Mouse (Mus musculus): ENCODE data around the gene Sult2b1. TPM values are rescaled to one million over a fixed set of nuclear protein-coding genes. Genes with fewer than 3 reads are reported as not detected.

The Sult2b1 gene
- total RNA-seq, 1 experiment = 1.6 TPM

GRCm38 (mm10) chr7:45741777-45742176 lies 42.7 kb downstream of the Sult2b1 start:
- Histone ChIP-seq H3K27ac (ENCODE audit: insufficient read depth, low read depth, low read length, poor library complexity, severe bottlenecking) (no peak overlapping the region), H3K4me1 (ENCODE audit: control insufficient read depth in 2 of 2, insufficient read depth in 2 of 2, low read length in 2 of 2, poor library complexity in 1 of 2) (peaks cover 0 to under 1% of the 10 kb centered on the region in 2 experiments; a peak in 2 of 4 replicates), H3K9ac (ENCODE audit: insufficient read depth, low read depth, low read length, poor library complexity, severe bottlenecking) (no peak overlapping the region), H3K36me3 (ENCODE audit: control insufficient read depth, insufficient read depth, low read length, poor library complexity, severe bottlenecking) (no peaks in the 10 kb centered on the region), H3K9me3 (ENCODE audit: control insufficient read depth, insufficient read depth, low read depth, low read length) (no peaks in the 10 kb centered on the region), H3K4me3 (ENCODE audit: insufficient read depth in 1 of 2, low read depth in 1 of 2, low read length in 2 of 2, poor library complexity in 1 of 2, severe bottlenecking in 1 of 2) (no peak overlapping the region)
- in situ Hi-C loops (cut with MboI; ENCODE audit: low sequenced_read_pairs in 2 of 2, unreplicated experiment in 2 of 2) = loop anchor here (10.0 to 25.0 kb wide), 2 partner anchors 183 to 196 kb away; partner anchors contain the start of genes Ccdc114 (in 1 of the 2) and Emp3 (in 1 of the 2)
- DNase-seq (ENCODE audit: low read depth, low spot score) = no peak
- TF ChIP-seq ZC3H11A (IDR thresholded peaks at IDR 0.05; ENCODE audit: borderline replicate concordance, low read depth, low read length) (no peak), CHD2 (IDR thresholded peaks at IDR 0.05; ENCODE audit: low read depth, low read length) (no peak), MAFK (IDR thresholded peaks at IDR 0.05; ENCODE audit: insufficient read depth, low read depth, low read length) (no peak), HCFC1 (IDR thresholded peaks at IDR 0.05; ENCODE audit: borderline replicate concordance, insufficient read depth, low read length) (no peak), ZNF384 (IDR thresholded peaks at IDR 0.05; ENCODE audit: low read depth, low read length) (no peak)

DNA sequence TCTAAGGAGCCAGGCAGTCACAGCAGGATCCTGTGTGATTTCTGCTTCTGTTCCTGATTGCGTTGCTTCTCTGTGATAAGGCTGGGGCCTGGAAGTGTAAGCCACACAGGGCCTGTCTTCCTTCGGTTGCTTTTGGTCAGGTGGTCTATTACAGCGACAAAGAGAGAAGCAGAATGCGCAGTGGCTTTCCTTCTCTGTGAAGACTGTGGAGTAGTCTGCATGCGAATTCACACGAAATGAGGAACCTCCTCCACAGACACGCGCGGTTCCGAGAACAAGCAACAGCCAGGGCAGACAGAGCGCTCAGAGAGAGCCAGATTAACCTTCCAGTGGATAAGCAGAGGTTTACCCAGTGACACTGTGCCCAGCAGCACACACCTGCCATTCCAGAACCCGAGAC lies 43.2 kb downstream of the Sult2b1 start:
- in situ Hi-C loops (cut with MboI; ENCODE audit: low sequenced_read_pairs in 2 of 2, unreplicated experiment in 2 of 2) = loop anchor here (10.0 to 25.0 kb wide), 2 partner anchors 183 to 196 kb away; partner anchors contain the start of genes Ccdc114 (in 1 of the 2) and Emp3 (in 1 of the 2)
- H3K4me3 ChIP-seq (ENCODE audit: insufficient read depth in 1 of 2, low read depth in 1 of 2, low read length in 2 of 2, poor library complexity in 1 of 2, severe bottlenecking in 1 of 2) = no peak overlapping the region
- no peak overlapping the region for H3K27ac ChIP-seq (ENCODE audit: insufficient read depth, low read depth, low read length, poor library complexity, severe bottlenecking)
- no peak for TF ChIP-seq CHD2 (IDR thresholded peaks at IDR 0.05; ENCODE audit: low read depth, low read length)
- no peak for TF ChIP-seq MAFK (IDR thresholded peaks at IDR 0.05; ENCODE audit: insufficient read depth, low read depth, low read length)
- no peak for TF ChIP-seq HCFC1 (IDR thresholded peaks at IDR 0.05; ENCODE audit: borderline replicate concordance, insufficient read depth, low read length)
- H3K36me3 ChIP-seq (ENCODE audit: control insufficient read depth, insufficient read depth, low read length, poor library complexity, severe bottlenecking) = no peaks in the 10 kb centered on the region
- no peak overlapping the region for H3K9ac ChIP-seq (ENCODE audit: insufficient read depth, low read depth, low read length, poor library complexity, severe bottlenecking)
- H3K4me1 ChIP-seq (ENCODE audit: control insufficient read depth in 2 of 2, insufficient read depth in 2 of 2, low read length in 2 of 2, poor library complexity in 1 of 2) = no peaks in the 10 kb centered on the region; a peak in 1 of 4 replicates
- no peaks in the 10 kb centered on the region for H3K9me3 ChIP-seq (ENCODE audit: control insufficient read depth, insufficient read depth, low read depth, low read length)
- no peak for DNase-seq (ENCODE audit: low read depth, low spot score)

GRCm38 (mm10) chr7:45739820-45740219 lies 44.6 kb downstream of the Sult2b1 start:
- H3K4me1 ChIP-seq (ENCODE audit: control insufficient read depth in 2 of 2, insufficient read depth in 2 of 2, low read length in 2 of 2, poor library complexity in 1 of 2) = peaks cover 0 to 3% of the 10 kb centered on the region in 2 experiments; a peak in 1 of 4 replicates
- no peak overlapping the region for H3K4me3 ChIP-seq (ENCODE audit: insufficient read depth in 1 of 2, low read depth in 1 of 2, low read length in 2 of 2, poor library complexity in 1 of 2, severe bottlenecking in 1 of 2)
- H3K27ac ChIP-seq (ENCODE audit: insufficient read depth, low read depth, low read length, poor library complexity, severe bottlenecking) = no peak overlapping the region
- DNase-seq (ENCODE audit: low read depth, low spot score) = no peak
- in situ Hi-C loops (cut with MboI; ENCODE audit: low sequenced_read_pairs in 2 of 2, unreplicated experiment in 2 of 2) = loop anchor here (10.0 to 25.0 kb wide), 3 partner anchors 65 to 197 kb away; partner anchors contain the start of genes Ccdc114 (in 1 of the 2) and Emp3 (in 1 of the 2)
- H3K9me3 ChIP-seq (ENCODE audit: control insufficient read depth, insufficient read depth, low read depth, low read length) = no peaks in the 10 kb centered on the region
- no peaks in the 10 kb centered on the region for H3K36me3 ChIP-seq (ENCODE audit: control insufficient read depth, insufficient read depth, low read length, poor library complexity, severe bottlenecking)
- TF ChIP-seq HCFC1 (IDR thresholded peaks at IDR 0.05; ENCODE audit: borderline replicate concordance, insufficient read depth, low read length) = no peak
- TF ChIP-seq CHD2 (IDR thresholded peaks at IDR 0.05; ENCODE audit: low read depth, low read length) = no peak
- TF ChIP-seq ZC3H11A (IDR thresholded peaks at IDR 0.05; ENCODE audit: borderline replicate concordance, low read depth, low read length) = no peak
- TF ChIP-seq ZNF384 (IDR thresholded peaks at IDR 0.05; ENCODE audit: low read depth, low read length) = no peak
- TF ChIP-seq MAFK (IDR thresholded peaks at IDR 0.05; ENCODE audit: insufficient read depth, low read depth, low read length) = no peak
- no peak overlapping the region for H3K9ac ChIP-seq (ENCODE audit: insufficient read depth, low read depth, low read length, poor library complexity, severe bottlenecking)

- Histone ChIP-seq H3K9me3 (ENCODE audit: control insufficient read depth, insufficient read depth, low read depth, low read length) (no peaks in the 10 kb centered on the region), H3K36me3 (ENCODE audit: control insufficient read depth, insufficient read depth, low read length, poor library complexity, severe bottlenecking) (no peaks in the 10 kb centered on the region), H3K9ac (ENCODE audit: insufficient read depth, low read depth, low read length, poor library complexity, severe bottlenecking) (no peak overlapping the region), H3K4me1 (ENCODE audit: control insufficient read depth in 2 of 2, insufficient read depth in 2 of 2, low read length in 2 of 2, poor library complexity in 1 of 2) (peaks cover 0 to 3% of the 10 kb centered on the region in 2 experiments; a peak in 1 of 4 replicates), H3K27ac (ENCODE audit: insufficient read depth, low read depth, low read length, poor library complexity, severe bottlenecking) (no peak overlapping the region), H3K4me3 (ENCODE audit: insufficient read depth in 1 of 2, low read depth in 1 of 2, low read length in 2 of 2, poor library complexity in 1 of 2, severe bottlenecking in 1 of 2) (no peak overlapping the region)
- in situ Hi-C loops (cut with MboI; ENCODE audit: low sequenced_read_pairs in 2 of 2, unreplicated experiment in 2 of 2) = loop anchor here (10.0 to 25.0 kb wide), 2 partner anchors 66 to 198 kb away; no protein-coding TSS in a partner anchor
- TF ChIP-seq ZC3H11A (IDR thresholded peaks at IDR 0.05; ENCODE audit: borderline replicate concordance, low read depth, low read length) (peak; percentile 13; the same call in 1 of the 2 replicates), CHD2 (IDR thresholded peaks at IDR 0.05; ENCODE audit: low read depth, low read length) (no peak)
- DNase-seq (ENCODE audit: low read depth, low spot score) = no peak
Observed at GRCm38 (mm10) chr7:45739162-45739763, 45.2 kb downstream of the Sult2b1 start.

Data from ES-E14 (cell line).